Mouse (Mus musculus) right cerebral cortex, postnatal 14 days (tissue): Measurements from ENCODE around the gene Prdm10.

ENCODE experiments used
- DNase-seq: peaks from one replicate; pipeline ENCODE4 v3.0.0; 2022

Prdm10 gene

DNA sequence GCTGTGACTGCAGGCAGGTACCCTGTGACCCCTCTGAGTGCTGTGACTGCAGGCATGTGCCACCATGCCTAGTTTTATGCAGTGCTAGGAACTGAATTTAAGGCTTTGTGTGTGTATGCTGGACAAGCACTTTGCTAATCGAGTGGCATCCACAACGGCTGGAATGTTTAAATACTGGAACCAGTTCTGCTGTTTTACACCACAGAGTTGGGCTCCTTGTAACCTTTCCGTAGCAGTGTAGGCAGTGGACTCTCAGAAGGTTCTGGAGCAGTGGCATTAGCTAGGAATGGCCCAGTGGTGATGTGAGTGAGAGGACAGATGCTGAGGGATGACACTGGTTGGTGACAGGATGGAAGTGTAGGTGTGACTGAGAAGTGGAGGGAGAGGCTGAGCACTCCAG is 26.9 kb downstream of the Prdm10 start:
- DNase-seq, result no peak

DNA sequence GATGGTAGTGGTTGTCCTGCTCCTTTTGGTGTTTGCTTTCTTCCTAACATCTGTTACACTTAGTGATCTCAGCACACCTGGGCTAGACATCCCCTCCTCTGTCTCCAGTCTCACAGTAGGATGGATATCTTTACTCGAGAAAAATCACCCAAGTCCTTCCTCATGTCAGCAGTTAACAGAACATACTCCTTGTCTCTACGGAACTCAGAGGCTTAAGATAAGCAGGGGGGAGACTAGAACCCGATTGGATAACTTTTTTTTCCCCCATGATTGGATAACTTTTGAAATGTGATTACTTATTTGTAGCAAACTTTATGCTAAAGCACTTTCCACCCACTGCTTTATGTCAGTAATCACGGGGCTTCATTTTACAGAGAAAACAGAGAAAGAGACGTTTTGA is 28.7 kb downstream of the Prdm10 start:
- DNase-seq, result no peak

DNA sequence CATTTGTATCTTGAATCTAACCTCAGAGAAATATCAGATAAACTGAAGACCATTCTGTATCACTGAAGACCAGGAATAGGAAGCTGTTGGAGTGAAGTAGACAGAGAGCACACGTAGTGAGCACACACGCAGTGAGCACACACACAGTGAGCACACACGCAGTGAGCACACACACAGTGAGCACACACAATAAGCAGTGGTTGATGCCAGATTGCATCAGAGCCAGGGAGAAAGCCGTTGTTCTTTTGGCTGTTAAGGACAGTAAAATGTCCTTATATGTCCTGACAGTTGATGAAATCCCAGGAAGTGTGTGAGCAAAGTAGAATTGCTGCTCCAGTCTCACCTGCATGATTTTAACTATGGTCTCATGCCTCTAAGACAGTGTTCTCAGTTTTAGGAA is 30.3 kb downstream of the Prdm10 start:
- DNase-seq, result no peak

DNA sequence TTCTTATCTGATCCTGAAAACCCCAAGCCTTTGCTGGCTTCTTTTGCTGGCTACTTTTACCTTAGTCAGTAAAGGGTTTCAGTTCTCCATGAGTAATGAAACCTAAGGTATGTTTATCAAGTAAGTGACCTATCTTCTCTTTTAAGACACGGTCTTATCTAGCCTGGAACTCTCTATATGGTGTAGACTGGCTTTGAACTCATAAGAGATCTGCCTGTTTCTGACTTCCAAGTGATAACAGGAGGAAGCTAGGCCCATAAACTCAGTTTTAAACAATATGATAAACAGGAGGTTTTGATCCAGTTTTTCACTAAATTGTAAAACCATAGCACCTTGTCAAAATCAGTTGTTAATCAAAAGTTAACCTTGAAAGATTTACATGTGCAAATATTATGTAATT is 33.5 kb downstream of the Prdm10 start:
- DNase-seq, result no peak

DNA sequence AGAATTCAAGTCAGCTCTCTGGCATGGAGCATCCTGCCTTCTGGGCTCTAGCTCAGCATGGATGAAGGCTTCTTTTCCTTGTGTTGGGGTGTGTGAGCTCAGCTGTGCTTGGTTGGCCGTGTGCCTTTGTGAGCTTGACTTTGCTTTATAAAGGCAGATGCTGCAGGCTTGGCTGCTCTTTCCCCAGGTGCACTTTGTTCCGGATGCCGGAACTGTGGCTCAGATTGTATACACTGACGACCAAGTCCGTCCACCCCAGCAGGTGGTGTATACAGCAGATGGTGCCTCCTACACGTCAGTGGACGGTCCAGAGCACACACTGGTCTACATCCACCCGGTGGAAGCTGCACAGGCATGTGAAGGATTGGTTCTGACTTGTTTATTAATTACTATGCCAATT is 35.6 kb downstream of the Prdm10 start:
- DNase-seq, result peak; percentile 13

DNA sequence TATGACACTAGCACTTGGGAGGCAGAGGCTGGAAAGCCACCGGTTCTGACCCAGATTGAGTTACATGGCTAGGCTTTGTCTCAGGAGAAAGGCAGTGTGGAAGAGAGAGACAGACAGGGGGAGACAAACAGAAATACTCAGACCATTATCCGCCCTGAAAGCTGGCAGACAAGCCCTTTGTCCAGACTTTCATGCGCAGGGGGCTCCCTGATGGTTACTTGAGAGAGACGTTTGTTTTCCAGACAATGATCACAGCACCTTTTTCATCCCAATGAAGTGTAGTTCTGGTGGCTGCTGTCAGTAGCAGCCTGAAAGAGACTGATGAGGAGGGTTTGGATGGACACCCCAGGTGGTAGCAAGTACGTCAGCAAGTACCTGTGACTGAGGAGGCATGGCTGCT is 38.6 kb downstream of the Prdm10 start:
- DNase-seq, result no peak

DNA sequence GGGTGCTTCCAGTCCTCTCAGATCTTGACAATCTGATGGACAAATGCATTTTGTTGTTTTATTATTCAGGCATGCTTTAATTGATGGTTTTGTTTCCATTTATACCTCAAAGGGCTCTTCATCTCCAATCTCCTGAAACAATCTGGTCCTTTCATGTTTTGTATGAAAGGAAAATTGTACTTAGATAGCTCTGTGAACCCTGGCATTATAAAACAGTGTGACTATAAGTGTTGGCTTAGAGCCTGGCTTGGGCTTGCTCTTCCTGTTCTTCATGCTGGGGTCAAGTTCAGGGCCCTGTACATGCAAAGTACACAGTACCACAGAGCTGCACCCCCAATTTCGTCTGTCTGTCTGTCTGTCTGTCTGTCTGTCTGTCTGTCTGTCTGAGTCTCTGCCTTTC is 40.4 kb downstream of the Prdm10 start:
- no peak for DNase-seq

DNA sequence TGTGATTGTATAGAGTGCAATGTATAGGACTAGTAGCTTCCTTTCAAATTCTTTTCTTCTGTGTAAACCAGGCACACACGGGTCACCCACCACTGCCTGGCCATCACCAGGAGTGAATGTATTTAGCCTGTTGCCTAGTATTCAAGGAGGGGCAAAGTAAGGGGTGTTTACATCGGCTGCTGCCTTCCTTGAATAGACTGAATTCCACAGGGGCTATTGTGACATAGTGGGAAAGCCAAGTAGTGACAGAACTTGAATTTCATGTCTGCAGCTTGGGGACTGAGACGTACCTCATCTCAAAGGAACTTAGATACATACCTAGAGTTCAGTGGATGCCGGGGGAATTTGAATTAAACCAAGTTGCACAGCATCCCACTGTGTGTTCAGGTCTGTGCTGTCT is 41.2 kb downstream of the Prdm10 start:
- DNase-seq, result no peak

DNA sequence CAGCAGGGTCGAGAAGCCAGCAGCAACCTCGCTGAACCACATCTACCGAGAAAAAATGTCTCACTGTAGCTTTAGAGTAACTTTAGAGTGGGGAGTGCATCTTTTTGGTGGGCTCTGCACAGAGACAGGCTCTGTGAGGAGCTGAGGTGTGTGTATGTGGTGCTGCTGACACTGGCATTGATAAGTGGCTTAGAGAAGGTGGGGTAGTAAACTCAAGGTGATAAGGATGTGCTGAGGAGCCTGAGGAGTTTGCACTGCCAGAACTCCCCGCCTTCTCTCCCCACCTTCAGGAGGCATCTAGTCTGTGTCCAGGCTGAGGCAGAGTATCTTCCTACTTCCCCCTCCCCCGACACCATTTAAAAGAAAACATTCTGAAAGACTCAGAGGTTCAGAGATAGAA is 41.8 kb downstream of the Prdm10 start:
- no peak for DNase-seq

DNA sequence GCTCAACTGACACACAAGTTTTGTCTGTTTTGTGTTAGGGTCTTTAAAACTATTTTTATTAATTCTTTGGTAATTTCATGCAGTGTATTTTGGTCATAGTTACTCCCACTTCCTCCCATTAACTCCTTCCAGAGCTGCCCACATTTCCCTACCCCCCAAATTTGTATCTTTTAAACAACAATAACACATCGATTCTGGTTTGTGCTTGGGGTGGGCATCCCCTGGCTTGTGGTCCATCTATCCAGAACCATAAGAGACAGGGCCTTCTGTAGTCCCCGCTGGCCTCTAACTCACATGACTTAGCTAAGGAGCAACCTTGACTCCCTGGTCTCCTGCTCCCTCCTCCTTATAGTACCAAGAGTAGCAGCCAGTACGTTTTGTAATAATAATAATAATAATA is 50.5 kb downstream of the Prdm10 start:
- no peak for DNase-seq

DNA sequence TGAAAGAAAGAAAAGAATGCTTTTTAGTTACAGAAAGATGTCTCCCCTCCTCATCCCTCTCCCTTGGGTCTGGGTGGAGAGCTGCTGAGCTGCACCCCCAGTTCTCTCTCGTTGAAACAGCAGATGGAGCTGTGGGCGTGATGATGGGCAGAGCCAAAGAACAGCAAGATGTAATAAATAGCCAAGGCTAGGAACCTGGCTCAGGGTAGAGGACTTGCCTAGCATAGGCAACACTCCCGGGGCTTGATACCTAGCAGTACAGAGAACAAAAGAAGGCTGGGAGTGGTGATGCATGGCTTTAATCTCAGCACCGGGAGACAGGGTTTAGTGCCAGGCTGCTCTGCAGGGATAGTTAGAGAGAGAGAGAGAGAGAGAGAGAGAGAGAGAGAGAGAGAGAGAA is 50.9 kb downstream of the Prdm10 start:
- peak; percentile 57 for DNase-seq

DNA sequence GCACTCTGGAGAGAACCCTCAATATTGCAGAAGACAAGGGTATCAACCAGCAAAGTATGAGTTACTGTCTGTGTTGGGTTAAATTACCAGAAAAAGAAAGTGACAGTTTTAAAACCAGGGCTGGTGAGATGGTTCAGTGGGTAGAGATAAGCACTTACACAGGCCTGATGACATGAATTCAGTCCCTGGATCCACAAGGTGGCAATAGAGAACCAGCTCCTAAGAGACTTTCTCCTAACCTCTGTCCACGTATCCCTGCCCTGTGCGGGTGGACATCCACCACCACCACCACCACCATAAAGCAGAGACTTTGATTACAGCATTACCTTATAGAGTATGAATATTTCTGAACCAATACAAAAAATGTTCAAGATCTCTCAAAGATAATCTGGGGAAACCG is 51.6 kb downstream of the Prdm10 start:
- no peak for DNase-seq

DNA sequence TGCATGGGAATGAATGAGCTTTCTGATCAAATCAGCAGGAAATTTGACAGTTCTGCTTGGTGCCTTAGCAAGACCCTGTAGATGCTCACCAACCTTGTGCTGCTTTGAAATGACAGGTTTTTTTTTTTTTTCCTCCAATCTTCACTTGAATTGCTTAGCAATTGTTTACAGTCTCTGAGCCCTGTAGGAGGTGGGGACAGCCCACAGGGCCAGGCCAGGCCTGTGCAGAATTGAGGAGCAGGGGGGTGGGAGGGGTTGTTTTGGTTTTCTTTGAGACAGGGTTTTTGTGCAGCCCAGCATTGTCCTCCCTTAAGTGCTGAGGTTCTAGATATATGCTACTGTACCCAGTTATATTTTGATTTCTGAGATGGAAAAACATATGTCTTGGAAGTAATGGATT is 52.5 kb downstream of the Prdm10 start:
- DNase-seq, result no peak

DNA sequence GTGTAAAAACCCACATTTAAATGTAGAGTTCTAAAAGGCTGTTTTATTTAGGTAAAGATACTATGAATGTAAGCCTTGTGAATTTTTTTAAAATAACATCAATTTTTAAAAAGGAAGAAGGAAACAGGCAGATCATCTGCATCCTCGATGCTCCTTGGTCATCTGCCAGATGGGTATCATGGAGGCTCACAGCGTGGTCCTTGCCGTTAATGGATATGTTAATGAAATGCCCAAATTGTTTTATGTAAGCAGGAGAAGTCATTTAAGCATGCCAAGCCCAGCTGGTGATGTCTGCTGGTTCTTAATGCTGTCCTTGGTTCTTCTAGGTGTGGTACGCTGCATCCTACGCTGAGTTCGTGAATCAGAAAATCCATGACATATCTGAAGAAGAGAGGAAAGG is 54.7 kb downstream of the Prdm10 start:
- DNase-seq, result no peak

DNA sequence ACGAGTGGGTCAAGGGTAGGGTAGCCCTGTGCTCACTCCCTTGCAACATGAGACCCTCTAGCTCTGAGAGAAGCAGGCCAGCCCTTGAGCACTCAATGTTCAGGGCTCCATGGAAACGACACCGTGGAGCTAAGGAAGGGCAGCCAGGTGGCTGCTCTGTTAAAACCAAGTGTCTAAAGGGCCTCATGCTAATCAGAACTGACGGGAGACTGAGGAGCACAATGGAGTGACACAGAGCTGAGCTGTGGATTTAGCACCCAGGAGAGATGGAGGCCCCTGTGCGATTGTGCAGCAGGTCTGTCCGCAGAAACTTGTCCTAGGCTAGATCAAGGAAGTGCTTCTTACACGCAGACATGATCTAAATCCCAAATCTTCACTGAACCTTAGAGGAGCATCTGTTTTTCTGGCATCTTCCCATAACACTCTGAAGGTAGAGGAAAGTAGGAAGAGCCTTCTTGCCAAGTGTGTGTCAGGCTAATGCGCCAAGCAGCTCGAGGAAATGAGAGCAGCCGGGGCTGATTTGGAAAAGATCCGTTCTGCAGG is 64.0 kb downstream of the Prdm10 start:
- DNase-seq, result no peak

DNA sequence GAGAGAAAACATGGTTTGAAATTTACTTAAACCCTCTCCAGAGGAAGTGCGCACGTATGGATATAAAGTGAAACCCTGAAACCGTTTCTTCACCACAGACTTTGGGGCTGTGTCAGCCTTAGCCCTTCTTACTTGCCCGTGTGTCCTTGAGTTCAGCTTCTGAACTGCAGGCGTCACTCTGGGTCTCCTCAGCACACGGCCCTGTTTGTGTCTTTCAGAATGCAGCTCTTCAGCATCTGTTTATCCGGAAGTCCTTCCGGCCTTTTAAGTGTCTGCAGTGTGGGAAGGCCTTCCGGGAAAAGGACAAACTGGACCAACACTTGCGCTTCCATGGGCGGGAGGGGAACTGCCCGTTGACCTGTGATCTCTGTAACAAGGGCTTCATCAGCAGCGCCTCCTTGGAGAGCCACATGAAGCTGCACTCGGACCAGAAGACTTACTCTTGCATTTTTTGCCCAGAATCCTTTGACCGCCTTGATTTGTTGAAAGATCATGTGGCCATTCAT is 66.3 kb downstream of the Prdm10 start:
- DNase-seq, result no peak

DNA sequence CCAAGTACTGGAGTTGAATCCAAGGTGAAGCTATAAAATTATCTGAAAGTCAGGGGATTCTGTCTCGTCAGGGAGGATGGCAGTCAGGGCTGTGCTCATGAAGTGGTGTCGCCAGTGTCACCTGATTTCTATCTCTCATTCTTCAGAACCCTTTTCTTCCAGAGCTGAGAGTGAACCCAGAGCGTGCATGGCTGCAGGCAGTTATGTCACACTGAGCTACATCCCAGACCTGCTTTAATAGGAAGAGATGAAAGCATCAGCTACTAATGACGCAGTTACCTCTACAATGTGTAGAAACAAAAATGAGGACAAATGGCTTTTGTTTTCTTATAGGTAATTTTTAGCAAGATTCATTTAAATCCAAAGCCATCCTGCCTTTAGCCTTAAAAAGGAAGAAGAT is 68.1 kb downstream of the Prdm10 start:
- DNase-seq, result no peak

DNA sequence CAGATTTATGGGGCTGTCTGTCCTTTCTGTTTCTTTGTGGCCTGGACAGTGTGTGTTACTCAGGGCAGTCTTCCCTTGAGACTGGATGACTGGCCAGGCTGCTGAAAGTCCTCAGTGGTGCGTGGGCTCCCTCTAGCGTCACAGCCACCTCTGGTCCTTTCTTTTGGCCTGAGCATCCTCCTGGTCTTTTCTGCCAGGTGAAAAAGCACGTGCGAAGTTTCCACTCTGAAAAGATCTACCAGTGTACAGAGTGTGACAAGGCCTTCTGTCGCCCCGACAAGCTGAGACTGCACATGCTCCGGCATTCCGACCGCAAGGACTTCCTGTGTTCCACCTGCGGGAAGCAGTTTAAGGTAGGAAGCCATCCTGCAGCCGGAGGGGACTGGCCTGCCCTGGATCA is 68.6 kb downstream of the Prdm10 start:
- peak; percentile 77 for DNase-seq

DNA sequence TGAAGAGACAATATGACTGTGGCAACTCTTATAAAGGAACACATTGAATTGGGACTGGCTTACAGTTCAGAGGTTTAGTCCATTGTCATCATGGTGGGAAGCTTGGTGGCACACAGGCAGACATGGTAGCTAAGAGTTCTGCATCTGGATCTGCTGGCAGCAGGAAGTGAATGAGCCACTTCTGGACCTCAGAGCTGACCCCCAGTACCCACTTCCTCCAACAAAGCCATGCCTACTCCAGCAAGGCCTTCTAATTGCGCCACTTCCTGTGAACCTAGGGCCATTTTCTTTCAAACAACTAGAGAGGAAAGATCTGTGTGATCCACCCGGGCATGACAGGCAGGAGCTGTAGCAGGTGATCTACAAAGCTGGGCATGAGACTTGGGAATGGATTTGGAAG is 72.4 kb downstream of the Prdm10 start:
- DNase-seq, result no peak

DNA sequence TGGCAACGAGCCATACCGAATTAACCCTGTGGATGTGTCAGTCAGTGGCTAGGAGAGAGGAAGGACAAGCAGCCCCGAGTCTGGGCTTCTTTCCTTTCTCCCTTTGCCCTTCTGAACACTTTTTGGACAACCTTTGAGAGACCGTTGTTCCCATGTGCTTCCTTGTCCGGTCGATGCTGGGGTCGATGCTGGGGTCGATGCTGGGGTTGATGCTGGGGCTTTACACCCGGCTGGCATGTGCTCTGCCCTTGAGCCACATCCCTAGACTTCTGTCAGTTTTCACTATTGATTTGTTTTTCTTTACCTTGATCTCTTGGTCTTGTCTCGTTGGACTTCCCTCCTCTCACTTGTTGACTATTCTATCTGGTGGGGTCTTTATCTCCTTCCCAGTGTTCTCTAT is 73.2 kb downstream of the Prdm10 start:
- no peak for DNase-seq

DNA sequence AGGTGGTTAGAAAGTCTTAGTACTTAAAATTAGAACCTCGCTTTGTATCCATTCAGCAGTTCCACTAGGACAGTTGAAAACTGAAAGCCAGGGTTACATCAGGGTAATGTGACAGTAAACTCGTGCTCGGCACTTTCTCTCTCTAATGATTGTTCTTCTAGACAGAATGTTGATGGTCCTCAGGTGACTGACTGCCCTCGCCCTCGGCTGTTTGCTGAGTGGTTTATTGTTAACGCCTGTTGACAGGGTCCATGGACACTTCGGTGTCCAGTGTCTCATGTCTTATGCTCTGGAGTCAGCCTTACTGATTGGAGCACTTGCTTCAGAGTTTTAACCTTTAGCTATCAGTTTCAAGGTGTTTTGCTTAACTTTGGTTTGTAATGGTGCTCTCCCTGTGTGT is 73.7 kb downstream of the Prdm10 start:
- DNase-seq, result no peak

DNA sequence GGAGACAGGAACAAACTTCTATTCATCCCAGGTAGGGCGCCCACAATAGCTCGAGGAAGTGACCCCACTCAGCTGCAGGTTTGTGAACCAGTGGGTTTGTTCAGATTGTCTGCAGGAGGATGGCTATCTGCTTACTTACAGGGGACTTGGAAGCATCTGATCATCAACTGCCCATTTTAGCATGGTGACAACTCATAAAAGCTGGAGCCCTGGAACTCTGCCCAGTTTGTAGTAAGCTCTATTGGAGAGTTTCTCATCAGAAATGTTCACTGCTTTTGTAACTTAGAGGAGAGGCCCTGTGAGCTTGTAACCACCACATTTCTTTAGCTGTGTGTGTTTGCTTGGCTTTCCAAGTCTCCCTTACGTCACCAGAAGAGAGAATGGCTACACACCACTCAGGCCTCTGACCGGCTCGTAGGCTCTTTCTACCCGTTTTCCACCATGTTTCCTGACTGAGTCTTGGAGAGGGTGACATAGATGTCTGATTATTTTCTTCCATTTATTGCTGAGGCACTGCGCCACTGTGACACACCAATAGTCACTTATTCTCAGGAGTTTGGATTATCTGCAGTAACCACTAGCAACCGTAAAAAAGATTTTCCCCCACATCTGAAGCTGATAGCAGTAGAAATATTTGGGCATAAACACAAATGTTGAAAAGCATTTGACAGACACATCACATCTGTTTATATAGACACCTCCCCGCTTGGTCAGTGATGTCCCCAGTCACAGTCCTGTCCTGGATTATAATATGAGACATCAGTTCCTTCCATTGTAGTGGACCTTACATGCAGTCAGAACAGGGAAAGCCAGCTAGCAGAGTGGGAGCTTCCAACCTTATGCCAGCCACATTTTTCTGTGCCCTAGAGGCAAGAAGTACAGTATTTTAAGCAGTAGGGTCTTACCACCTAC is 83.6 kb downstream of the Prdm10 start:
- peak; percentile 61 for DNase-seq

DNA sequence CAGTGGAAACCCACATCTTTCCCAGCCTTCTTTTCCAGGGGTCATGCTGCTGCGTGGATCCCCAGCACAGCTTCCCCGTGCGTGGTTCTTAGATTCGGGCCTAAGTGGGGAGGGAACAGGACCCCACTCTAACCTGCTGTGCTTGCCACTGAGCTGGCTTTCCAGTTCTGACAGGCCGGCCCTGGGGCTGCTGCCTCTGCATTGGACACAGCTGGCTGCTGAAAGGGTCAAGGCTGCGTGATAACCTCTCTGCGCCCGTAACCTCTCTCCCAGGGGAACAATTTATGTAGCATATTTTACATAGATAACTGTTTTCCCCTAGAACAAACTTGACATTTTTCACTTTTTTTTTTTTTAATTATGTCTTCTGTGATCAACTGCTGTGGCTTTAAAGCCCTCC is 84.7 kb downstream of the Prdm10 start:
- no peak for DNase-seq

DNA sequence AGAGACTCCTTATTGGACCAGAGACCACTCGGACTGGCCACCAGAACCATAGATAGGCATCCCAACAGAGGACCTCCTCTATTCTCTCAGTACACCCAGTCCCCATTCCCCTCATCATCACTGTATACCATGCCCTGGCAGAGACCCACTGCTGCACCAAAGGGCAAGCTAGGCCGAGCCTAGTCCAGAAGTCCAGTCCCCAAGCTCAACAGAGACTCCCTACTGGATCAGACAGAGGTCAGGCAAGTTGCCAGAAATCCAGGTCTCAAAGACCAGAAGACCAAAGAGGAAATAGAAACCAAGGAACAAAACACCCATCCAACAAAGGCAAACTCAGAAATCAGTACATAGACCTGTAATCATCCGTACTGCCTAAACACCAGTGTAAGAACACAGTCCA is 91.4 kb downstream of the Prdm10 start:
- DNase-seq, result no peak

DNA sequence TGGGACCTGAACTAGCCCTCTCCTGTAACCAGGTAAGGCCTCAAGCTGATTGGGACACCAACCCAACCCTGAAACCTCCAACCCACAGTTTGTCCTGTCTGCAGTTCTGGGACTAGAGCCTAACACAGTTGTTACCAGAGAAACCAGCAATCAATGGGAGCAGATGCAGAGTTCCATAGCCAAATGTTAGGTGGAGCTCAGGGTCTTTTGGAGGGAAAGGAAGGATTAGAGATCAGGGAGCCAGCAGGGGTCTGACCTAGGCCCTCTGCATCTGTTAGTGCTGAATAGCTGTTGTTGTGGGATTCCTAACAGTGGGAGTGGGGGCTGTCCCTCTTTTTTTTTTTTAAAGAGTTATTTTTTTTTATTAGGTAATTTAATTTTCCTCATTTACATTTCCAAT is 96.3 kb downstream of the Prdm10 start:
- DNase-seq, result no peak
